Mouse (Mus musculus) embryonic facial prominence, embryonic 14.5 days (tissue): Measurements from ENCODE around the gene Gprc5a. TPM values are rescaled to one million over a fixed set of nuclear protein-coding genes. Genes with fewer than 3 reads are reported as not detected.

Experiments used
- ATAC-seq: fragments of 200-750 bp; cut with Nextera tagmentation; 2 replicates; pipeline ENCODE4 v1.8.0; 2017; ENCODE audit warnings: low read depth, moderate number of reproducible peaks, moderate TSS enrichment
- DNase-seq: peaks from one replicate; pipeline ENCODE4 v3.0.0-alpha.2; 2015; ENCODE audit warnings: low spot score
- H3K27ac ChIP-seq: fragments of 300-500 bp; sonication (generic); replicated peaks from 2 replicates; pipeline ENCODE4 v1.5.1; 2014; ENCODE audit warnings: low read depth, mild to moderate bottlenecking, low read length, moderate library complexity
- H3K27me3 ChIP-seq: fragments of 300-500 bp; sonication (generic); replicated peaks from 2 replicates; pipeline ENCODE4 v1.6.1; 2014; ENCODE audit warnings: low read length; ENCODE audit not compliant: control insufficient read depth, insufficient read depth
- H3K36me3 ChIP-seq: fragments of 300-500 bp; sonication (generic); 2 replicates; pipeline ENCODE4 v1.6.1; 2014; ENCODE audit warnings: low read length, mixed read lengths; ENCODE audit not compliant: control insufficient read depth, insufficient read depth
- H3K4me1 ChIP-seq: fragments of 300-500 bp; sonication (generic); 2 replicates; pipeline ENCODE4 v1.6.1; 2014; ENCODE audit warnings: antibody characterized with exemption, low read length; ENCODE audit not compliant: control insufficient read depth, insufficient read depth
- H3K4me2 ChIP-seq: fragments of 300-500 bp; sonication (generic); 2 replicates; pipeline ENCODE4 v1.6.1; 2014; ENCODE audit warnings: low read depth, mild to moderate bottlenecking, low read length, moderate library complexity, mixed read lengths
- H3K4me3 ChIP-seq: fragments of 300-500 bp; sonication (generic); 2 replicates; pipeline ENCODE4 v1.5.1; 2014; ENCODE audit warnings: low read depth, mild to moderate bottlenecking, low read length
- H3K9ac ChIP-seq: fragments of 300-500 bp; sonication (generic); 2 replicates; pipeline ENCODE4 v1.6.1; 2014; ENCODE audit warnings: low read depth, mild to moderate bottlenecking, low read length, moderate library complexity, mixed read lengths
- H3K9me3 ChIP-seq: fragments of 300-500 bp; sonication (generic); 2 replicates; pipeline ENCODE4 v1.6.1; 2016; ENCODE audit warnings: low read length; ENCODE audit not compliant: control insufficient read depth
- WGBS: fragments of 180-500 bp; shearing (Covaris S2); extraction: QIAGEN DNeasy Blood & Tissue Kit; methylation state at CpG from one replicate; pipeline ENCODE4 v1.1.7; 2014; 5-methylcytosine and 5-hydroxymethylcytosine counted together
- polyA plus RNA-seq: library from polyadenylated mRNA; unstranded; fragments of >200 nt; fragmentation: Nextera tagmentation; extraction: Ambion mirVana; gene quantifications from 2 replicates; pipeline ENCODE4 v1.2.1, GENCODE M21; 2014

Gene Gprc5a
- polyA plus RNA-seq: 4.4 and 5.2 TPM in 2 replicates

- Histone ChIP-seq H3K4me2 (peak within 1 kb of the TSS; percentile 82), H3K27ac (no peak within 1 kb of the TSS), H3K36me3 (no peaks in the 10 kb centered on the region), H3K4me3 (peak within 1 kb of the TSS; percentile 51), H3K9ac (peak within 1 kb of the TSS; percentile 66), H3K27me3 (no peaks in the 10 kb centered on the region), H3K4me1 (no peaks in the 10 kb centered on the region; the same call in none of the 2 replicates), H3K9me3 (no peaks in the 10 kb centered on the region)
- WGBS: under 1% methylated on average over 41 of the region's 44 CpGs
- ATAC-seq: peak; percentile 81
- DNase-seq: peak; percentile 84
Observed at GRCm38 (mm10) chr6:135065236-135065957, at the start of gene Gprc5a. TSS of gene Gprc5a (plus strand) at chr6:135065651.

GRCm38 (mm10) chr6:135017211-135017610 lies 48.2 kb upstream of the Gprc5a start:
- Histone ChIP-seq H3K9ac (no peak overlapping the region), H3K36me3 (peaks cover 90% of the 10 kb centered on the region), H3K27me3 (no peaks in the 10 kb centered on the region), H3K4me3 (no peak overlapping the region), H3K4me2 (no peak overlapping the region), H3K27ac (no peak overlapping the region), H3K9me3 (no peaks in the 10 kb centered on the region), H3K4me1 (peaks cover 4% of the 10 kb centered on the region; the same call in 1 of the 2 replicates)
- 96% methylated on average over 11 of the region's 11 CpGs for WGBS
- ATAC-seq (no peak), DNase-seq (no peak)

GRCm38 (mm10) chr6:135019564-135019963 lies 45.9 kb upstream of the Gprc5a start:
- Histone ChIP-seq H3K4me3 (no peak overlapping the region), H3K27me3 (no peaks in the 10 kb centered on the region), H3K9ac (no peak overlapping the region), H3K36me3 (peaks cover 98% of the 10 kb centered on the region), H3K9me3 (no peaks in the 10 kb centered on the region), H3K4me2 (no peak overlapping the region), H3K4me1 (no peaks in the 10 kb centered on the region), H3K27ac (no peak overlapping the region)
- DNase-seq: no peak
- ATAC-seq: no peak
- 93% methylated on average over 10 of the region's 10 CpGs for WGBS

GRCm38 (mm10) chr6:135021633-135022032 lies 43.8 kb upstream of the Gprc5a start:
- no peak for ATAC-seq
- 88% methylated on average over 3 of the region's 3 CpGs for WGBS
- H3K27me3 ChIP-seq: no peaks in the 10 kb centered on the region
- H3K36me3 ChIP-seq: peaks cover 78% of the 10 kb centered on the region
- no peak overlapping the region for H3K9ac ChIP-seq
- H3K27ac ChIP-seq: no peak overlapping the region
- no peak overlapping the region for H3K4me3 ChIP-seq
- no peaks in the 10 kb centered on the region for H3K4me1 ChIP-seq
- H3K4me2 ChIP-seq: no peak overlapping the region
- no peak for DNase-seq
- H3K9me3 ChIP-seq: no peaks in the 10 kb centered on the region

- Histone ChIP-seq H3K36me3 (peaks cover 60% of the 10 kb centered on the region), H3K9ac (no peak overlapping the region), H3K4me1 (no peaks in the 10 kb centered on the region), H3K27me3 (no peaks in the 10 kb centered on the region), H3K4me3 (no peak overlapping the region), H3K4me2 (no peak overlapping the region), H3K27ac (no peak overlapping the region), H3K9me3 (no peaks in the 10 kb centered on the region)
- WGBS: 93% methylated on average over 14 of the region's 14 CpGs
- ATAC-seq (no peak), DNase-seq (no peak)
Observed at GRCm38 (mm10) chr6:135023379-135023778, 42.1 kb upstream of the Gprc5a start.

- H3K36me3 ChIP-seq: peaks cover 45% of the 10 kb centered on the region
- H3K9me3 ChIP-seq: no peaks in the 10 kb centered on the region
- no peak overlapping the region for H3K4me2 ChIP-seq
- no peak overlapping the region for H3K4me3 ChIP-seq
- no peaks in the 10 kb centered on the region for H3K27me3 ChIP-seq
- ATAC-seq (no peak), DNase-seq (peak; percentile 39)
- no peak overlapping the region for H3K27ac ChIP-seq
- H3K9ac ChIP-seq: no peak overlapping the region
- WGBS: 81% methylated on average over 1 of the region's 1 CpGs
- H3K4me1 ChIP-seq: no peaks in the 10 kb centered on the region
Observed at GRCm38 (mm10) chr6:135024781-135025420, 40.5 kb upstream of the Gprc5a start.

GRCm38 (mm10) chr6:135026232-135026631 lies 39.2 kb upstream of the Gprc5a start:
- 9% methylated on average over 3 of the region's 3 CpGs for WGBS
- Histone ChIP-seq H3K27ac (no peak overlapping the region), H3K4me1 (no peaks in the 10 kb centered on the region), H3K4me2 (no peak overlapping the region), H3K9ac (no peak overlapping the region), H3K9me3 (no peaks in the 10 kb centered on the region), H3K36me3 (peaks cover 32% of the 10 kb centered on the region), H3K27me3 (no peaks in the 10 kb centered on the region), H3K4me3 (no peak overlapping the region)
- DNase-seq (peak; percentile 38), ATAC-seq (0 out of 2 replicates have a peak, but pooled peaks have one; percentile 26)

GRCm38 (mm10) chr6:135026755-135027154 lies 38.7 kb upstream of the Gprc5a start:
- Histone ChIP-seq H3K4me3 (no peak overlapping the region), H3K27me3 (no peaks in the 10 kb centered on the region), H3K4me2 (no peak overlapping the region), H3K9ac (no peak overlapping the region), H3K4me1 (no peaks in the 10 kb centered on the region), H3K9me3 (no peaks in the 10 kb centered on the region), H3K36me3 (peaks cover 26% of the 10 kb centered on the region), H3K27ac (no peak overlapping the region)
- ATAC-seq (no peak), DNase-seq (no peak)
- 76% methylated on average over 2 of the region's 2 CpGs for WGBS
